Mouse (Mus musculus) heart, postnatal 14 days (tissue): ENCODE results near the gene Rnls. TPM values are rescaled to one million over a fixed set of nuclear protein-coding genes. Genes with fewer than 3 reads are reported as not detected.

Source experiments
- DNase-seq, 2 experiments: peaks; one replicate each; pipeline ENCODE4 v3.0.0; 2021 to 2022
- intact Hi-C: fragments of 180-260 bp; cut with DNase I; formaldehyde crosslinking; loops from one replicate; pipeline ENCODE4 v1.15.1; 2025
- total RNA-seq, 2 experiments: library from RNA; stranded (reverse); gene quantifications; 2 replicates each; pipeline ENCODE4 v1.2.3; 2021

Rnls gene
- total RNA-seq, 2 experiments from 2014 or later = 12.8 to 14.8 TPM

- no peak for DNase-seq
- intact Hi-C loops = no loop called here
These were observed 189.7 kb downstream of the Rnls start for GRCm38 (mm10) chr19:33202422-33202821.

- DNase-seq = no peak
- intact Hi-C loops = no loop called here
These were observed 190.9 kb downstream of the Rnls start for GRCm38 (mm10) chr19:33201181-33201580.

- intact Hi-C loops = no loop called here
These were observed 200.0 kb downstream of the Rnls start for GRCm38 (mm10) chr19:33192064-33192463.

DNA sequence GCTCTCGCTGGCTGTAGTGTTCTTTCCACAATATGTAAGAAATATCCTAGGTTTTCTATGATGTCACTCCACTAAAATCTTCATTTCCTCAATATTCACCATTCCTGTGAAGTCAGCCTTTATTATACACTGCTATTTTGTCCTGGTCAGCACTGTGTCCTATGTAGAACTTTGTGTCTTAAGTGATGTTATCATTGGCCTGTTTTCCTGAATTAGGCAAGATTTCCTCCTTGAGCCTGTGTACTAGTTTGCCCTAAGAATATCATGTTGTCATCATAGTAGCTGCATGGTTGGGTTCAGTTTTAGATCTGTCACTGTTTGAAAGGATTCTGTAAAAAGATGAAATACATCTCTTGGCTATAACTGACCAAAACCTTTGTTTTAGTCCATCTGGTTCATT lies 203.3 kb downstream of the Rnls start:
- no peak for DNase-seq
- intact Hi-C loops = no loop called here

More at GRCm38 (mm10) chr19:33192064-33192463, 200.0 kb downstream of the Rnls start:
- DNase-seq = no peak

- intact Hi-C loops = no loop called here
- DNase-seq = no peak
These were observed 212.5 kb downstream of the Rnls start for GRCm38 (mm10) chr19:33179595-33179994.

- DNase-seq = no peak
- intact Hi-C loops = no loop called here
These were observed 213.2 kb downstream of the Rnls start for GRCm38 (mm10) chr19:33178866-33179265.

DNA sequence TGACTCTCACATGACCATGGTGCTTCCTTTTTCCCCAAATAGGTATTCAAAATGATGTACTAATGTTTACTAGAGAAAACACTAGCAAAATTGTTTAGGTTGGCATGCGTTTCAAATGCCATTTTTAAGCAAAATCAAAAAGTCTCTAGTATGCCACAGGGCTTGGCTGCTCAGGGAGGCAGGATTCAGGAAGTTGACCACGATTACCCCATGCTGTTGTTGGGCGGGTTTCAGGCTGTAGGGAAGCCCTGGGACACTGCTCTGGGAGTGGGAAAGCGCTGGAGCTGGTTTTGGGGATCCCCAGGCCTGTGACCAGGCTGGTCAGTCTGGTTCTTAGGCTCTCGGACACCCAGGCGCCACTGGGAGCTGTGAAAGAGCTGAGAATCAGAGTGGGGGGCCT lies 213.7 kb downstream of the Rnls start:
- DNase-seq = no peak
- intact Hi-C loops = no loop called here

- no peak for DNase-seq
- intact Hi-C loops = no loop called here
These were observed 218.1 kb downstream of the Rnls start for GRCm38 (mm10) chr19:33173991-33174390.

DNA sequence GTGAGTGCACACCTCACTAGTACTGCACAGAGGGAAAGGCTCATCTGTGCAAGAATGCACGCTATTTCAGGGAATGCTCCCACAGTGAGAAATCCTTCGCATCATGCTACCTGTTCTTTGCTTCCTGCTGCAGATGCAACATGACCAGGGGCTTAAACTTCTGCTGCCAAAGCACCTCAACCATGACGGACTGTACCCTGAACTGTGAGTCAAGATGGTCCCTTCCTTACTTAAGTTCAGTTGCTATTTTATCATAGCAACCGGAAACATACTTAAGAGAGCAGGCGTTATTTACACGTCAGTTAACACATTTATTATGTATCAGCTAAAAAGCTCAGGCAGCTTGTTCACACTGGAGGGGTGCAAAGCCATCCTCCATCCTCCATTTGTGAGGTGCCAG lies 222.2 kb downstream of the Rnls start:
- intact Hi-C loops = no loop called here
- no peak for DNase-seq

DNA sequence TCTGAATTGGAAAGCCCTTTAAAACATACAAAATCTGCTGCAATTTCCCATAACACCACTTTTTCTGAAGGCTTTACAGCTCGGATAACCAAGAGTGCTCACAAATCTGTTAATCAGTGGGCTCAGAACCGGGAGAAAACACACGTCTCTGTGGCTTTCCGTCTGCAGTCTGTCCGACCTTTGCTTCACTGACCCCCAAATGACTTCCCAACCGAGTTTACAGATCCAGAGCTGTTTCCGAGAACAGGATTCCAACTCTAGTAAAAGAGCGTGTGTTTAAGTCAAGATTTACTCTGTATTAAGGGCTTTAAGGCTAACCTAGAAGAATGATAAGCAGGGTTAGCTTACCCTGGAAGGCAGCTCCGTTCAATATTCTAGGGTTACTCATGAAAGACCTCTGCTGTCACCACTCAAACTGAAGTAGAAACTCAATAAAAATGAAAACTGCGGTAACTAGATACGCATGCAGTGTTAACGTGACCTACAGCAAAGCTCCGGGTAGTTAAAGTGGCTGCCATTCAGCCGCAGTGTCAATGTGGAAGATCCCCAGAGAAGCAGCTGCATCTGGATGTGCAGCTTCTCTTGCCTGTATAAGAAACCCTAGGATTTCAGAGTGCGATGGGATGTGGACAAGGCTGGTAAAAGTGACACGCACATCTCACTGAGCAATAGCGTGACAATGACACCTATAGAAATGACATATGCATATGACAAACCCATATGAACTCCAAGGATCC lies 224.4 kb downstream of the Rnls start:
- intact Hi-C loops = no loop called here
- no peak for DNase-seq

DNA sequence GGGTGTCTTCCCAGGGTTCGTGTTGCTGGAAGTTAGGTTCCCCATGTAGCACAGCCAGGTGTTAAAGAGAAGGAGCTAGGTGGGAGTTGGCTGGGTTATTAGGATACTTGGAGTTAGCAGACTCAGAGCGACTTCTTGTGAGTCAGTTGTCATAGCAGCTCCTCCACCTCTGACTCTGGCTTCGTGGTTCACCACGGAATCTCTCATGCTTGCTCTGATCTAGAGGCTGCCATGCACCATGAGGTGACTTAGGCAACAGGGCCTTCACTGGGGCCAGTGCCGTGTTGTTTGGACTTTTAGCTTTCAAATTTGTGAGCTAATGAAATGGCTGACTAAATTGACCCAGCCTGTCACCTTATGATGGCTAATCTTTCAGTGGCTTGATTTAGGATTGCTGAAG lies 227.3 kb downstream of the Rnls start:
- DNase-seq = no peak
- intact Hi-C loops = no loop called here

DNA sequence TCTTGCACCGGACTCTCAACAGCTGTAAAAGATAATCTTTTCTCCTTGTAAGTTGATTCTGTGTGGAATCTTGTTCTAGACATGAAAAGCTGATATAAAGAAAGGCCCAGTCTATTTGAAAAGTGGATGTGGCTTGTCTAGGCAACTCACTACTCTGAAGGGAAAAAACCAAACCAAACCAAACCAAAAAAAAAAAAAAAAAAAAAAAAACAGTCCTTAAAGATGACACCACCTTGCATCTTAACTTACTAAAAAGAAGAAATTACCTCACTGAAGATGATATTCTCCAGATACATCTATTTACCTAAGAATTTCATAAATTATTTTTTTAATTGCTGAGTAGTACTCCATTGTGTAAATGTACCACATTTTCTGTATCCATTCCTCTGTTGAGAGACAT lies 230.2 kb downstream of the Rnls start:
- intact Hi-C loops = no loop called here
- DNase-seq = no peak

GRCm38 (mm10) chr19:33159897-33160296 lies 232.2 kb downstream of the Rnls start:
- no peak for DNase-seq
- intact Hi-C loops = no loop called here

- intact Hi-C loops = no loop called here
- DNase-seq = no peak
These were observed 232.9 kb downstream of the Rnls start for GRCm38 (mm10) chr19:33159192-33159591.

- no peak for DNase-seq
- intact Hi-C loops = no loop called here
These were observed 233.9 kb downstream of the Rnls start for GRCm38 (mm10) chr19:33158234-33158633.

- intact Hi-C loops = no loop called here
- no peak for DNase-seq
These were observed 243.7 kb downstream of the Rnls start for GRCm38 (mm10) chr19:33148411-33148810.

GRCm38 (mm10) chr19:33143198-33143597 lies 248.9 kb downstream of the Rnls start:
- DNase-seq = no peak
- intact Hi-C loops = no loop called here

DNA sequence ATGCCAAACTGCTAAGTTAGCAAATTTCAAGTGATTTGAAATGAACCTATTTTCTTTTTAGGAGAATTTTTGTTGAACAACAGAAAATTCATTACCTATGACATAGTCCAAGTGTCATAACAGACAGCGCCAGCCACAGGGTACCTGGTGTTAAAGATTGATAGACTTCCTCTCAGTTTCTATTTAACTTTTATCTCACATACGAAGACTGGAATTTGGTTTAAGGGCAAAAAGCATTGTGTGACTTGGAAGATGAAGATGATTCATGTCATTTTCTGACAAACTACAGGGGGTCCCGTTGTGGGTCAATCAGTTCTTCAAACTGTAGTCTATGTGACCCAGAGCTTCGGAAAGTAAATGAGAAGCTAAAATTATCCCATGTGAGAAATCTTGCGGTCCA lies 254.8 kb downstream of the Rnls start:
- intact Hi-C loops = no loop called here
- no peak for DNase-seq

DNA sequence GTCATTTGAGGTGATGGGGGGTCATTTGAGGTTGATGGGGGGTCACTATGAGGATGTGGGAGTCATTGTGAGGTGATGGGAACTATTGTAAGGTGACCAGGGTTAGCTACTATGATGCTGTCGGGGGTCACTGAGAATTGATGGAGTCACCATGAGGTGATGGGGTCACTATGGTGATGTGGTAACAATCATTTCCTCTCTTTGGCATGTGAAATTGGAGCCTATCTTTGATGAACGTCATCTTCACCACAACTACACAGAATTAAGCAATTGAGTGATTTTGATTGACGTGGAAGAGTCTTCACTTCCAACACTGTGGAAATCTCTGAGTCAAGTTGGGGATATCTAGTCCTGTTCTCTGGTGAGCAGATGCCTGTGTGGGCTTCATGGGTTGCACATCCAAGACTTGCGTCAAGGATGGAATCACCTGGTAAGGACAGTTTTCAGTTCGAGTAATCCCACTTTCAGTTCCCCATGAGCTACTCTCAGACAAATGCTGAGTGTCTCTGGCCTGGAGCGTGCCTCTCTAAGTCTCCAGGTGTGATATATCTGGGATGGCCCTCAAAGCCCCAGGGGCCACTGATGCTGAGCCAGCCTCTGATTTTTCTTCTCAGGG lies 269.4 kb downstream of the Rnls start:
- intact Hi-C loops = no loop called here
- DNase-seq = no peak

DNA sequence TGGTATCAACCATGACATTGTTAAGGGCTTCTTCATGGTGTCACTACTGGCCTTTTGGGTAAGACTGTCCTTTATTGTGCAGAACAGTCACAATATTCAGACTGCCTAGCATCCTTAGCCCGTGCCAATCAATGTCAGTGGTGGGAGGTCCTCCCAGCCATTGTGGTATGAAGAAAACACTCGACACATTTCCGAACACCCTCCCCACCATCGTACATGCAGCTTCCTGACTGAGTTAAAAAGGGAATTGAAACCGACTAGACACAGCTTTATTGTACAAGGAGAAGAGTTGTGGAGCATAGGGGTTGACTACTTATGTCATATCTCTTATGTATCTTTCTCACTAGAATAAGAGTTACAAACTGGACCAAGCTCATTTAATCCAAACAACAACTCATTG lies 272.1 kb downstream of the Rnls start:
- intact Hi-C loops = loop anchor here (5.0 kb wide), 1 partner anchor 107 kb away; no protein-coding TSS in a partner anchor
- no peak for DNase-seq

DNA sequence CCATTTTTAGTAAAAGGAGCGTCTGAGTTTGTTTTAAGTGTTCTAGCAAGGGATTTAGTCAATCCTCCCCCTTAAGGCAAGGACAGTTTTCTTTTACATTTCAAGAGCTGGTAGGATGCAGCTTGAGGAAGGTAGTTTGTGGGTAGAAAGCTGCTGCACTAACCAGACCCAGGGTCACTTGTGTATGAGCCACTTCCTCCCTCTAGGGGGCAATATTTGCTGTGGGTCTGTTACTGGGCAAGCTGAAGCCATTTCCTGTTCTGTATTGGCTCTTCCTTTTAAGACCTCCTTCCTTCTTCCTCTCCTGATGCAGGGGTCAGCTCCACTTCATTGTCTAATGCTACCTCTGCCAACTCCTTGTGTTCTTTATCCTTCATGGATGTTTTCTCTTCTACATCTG lies 273.2 kb downstream of the Rnls start:
- intact Hi-C loops = loop anchor here (5.0 kb wide), 1 partner anchor 108 kb away; no protein-coding TSS in a partner anchor
- no peak for DNase-seq

- intact Hi-C loops = loop anchor here (5.0 kb wide), 1 partner anchor 113 kb away; no protein-coding TSS in a partner anchor
- DNase-seq = no peak
These were observed 277.3 kb downstream of the Rnls start for GRCm38 (mm10) chr19:33114631-33115295.
